Mouse (Mus musculus) embryonic fibroblast, embryonic 13.5 days (primary cell): ENCODE results near the gene Ankrd44. TPM values are rescaled to one million over a fixed set of nuclear protein-coding genes. Genes with fewer than 3 reads are reported as not detected.
A peak's percentile ranks its signal among the peaks of the same experiment; 100 is the strongest.

Source experiments
- H3K27ac ChIP-seq: 2 replicates; pipeline ENCODE4 v1.5.1; 2012; ENCODE audit warnings: low read length, control low read depth, inconsistent platforms; ENCODE audit not compliant: insufficient read depth
- H3K4me1 ChIP-seq: 2 replicates; pipeline ENCODE4 v1.6.1; 2011; ENCODE audit warnings: low read length; ENCODE audit not compliant: control insufficient read depth, insufficient read depth
- H3K4me3 ChIP-seq: 2 replicates; pipeline ENCODE4 v1.5.1; 2011; ENCODE audit warnings: mild to moderate bottlenecking, control low read depth, low read length; ENCODE audit not compliant: insufficient read depth
- CTCF ChIP-seq: IDR thresholded peaks from 2 replicates; pipeline ENCODE4 v1.5.1; 2011; ENCODE audit warnings: mild to moderate bottlenecking, control low read depth, low read length, moderate library complexity, borderline replicate concordance; ENCODE audit not compliant: insufficient read depth
- POLR2A ChIP-seq: IDR thresholded peaks from 2 replicates; pipeline ENCODE4 v1.6.1; 2011; ENCODE audit warnings: low read depth, mild to moderate bottlenecking, control low read depth, low read length, moderate library complexity
- polyA plus RNA-seq: library from polyadenylated mRNA; stranded (reverse); fragments of >200 nt; gene quantifications from 2 replicates; pipeline ENCODE4 v1.2.4, GENCODE M21; 2011; ENCODE audit warnings: low read depth; ENCODE audit not compliant: missing spikeins, insufficient read length

Ankrd44 gene
- polyA plus RNA-seq, 1 experiment: 24.8 TPM

- Histone ChIP-seq H3K27ac (no peak overlapping the region), H3K4me3 (no peak overlapping the region), H3K4me1 (no peaks in the 10 kb centered on the region)
- TF ChIP-seq CTCF (no peak), POLR2A (no peak)
These were observed 69.7 kb downstream of the Ankrd44 start for GRCm38 (mm10) chr1:54856502-54856901.

- H3K27ac ChIP-seq: no peak overlapping the region
- no peaks in the 10 kb centered on the region for H3K4me1 ChIP-seq
- no peak for TF ChIP-seq POLR2A
- no peak for TF ChIP-seq CTCF
- H3K4me3 ChIP-seq: no peak overlapping the region
These were observed 70.2 kb downstream of the Ankrd44 start for GRCm38 (mm10) chr1:54855970-54856369.

- no peak overlapping the region for H3K27ac ChIP-seq
- H3K4me1 ChIP-seq: no peaks in the 10 kb centered on the region; the same call in 1 of the 2 replicates
- no peak for TF ChIP-seq CTCF
- no peak for TF ChIP-seq POLR2A
- H3K4me3 ChIP-seq: no peak overlapping the region
These were observed 71.8 kb downstream of the Ankrd44 start for GRCm38 (mm10) chr1:54854388-54854787.

DNA sequence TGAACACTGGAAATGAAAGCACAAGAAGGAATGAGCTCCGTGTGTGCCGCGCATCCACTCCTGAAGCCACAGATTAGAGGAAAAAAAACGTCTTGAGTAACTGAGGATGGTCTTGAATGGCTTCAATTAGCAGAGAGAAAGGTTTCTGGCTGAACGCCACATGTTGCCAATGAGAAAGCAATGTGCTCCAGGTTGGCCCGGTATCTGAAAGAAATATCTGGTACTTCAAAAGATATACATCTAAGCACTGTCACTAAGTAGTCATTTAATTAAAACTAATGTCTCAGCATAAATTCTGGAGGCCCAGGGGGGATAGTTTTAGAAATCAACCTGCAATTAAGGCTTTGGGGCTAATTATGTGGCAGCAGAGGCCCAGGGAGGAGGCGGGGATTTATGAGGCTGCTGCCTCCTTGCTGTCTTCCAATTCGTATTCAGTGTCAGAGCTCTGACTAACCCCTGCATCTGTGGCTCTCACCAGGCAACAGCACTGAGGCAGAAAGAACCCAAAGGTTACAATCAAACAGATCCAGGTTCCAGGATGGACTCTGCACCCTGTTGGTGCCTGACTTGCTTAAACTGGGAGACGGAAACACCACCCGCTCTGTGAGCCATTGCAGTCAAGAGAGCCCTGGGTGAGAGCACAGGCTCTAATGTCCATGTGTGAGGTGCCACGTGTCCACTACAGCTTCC is 72.7 kb downstream of the Ankrd44 start:
- H3K4me1 ChIP-seq: no peaks in the 10 kb centered on the region; the same call in 1 of the 2 replicates
- no peak overlapping the region for H3K4me3 ChIP-seq
- H3K27ac ChIP-seq: no peak overlapping the region
- no peak for TF ChIP-seq CTCF
- TF ChIP-seq POLR2A: no peak

DNA sequence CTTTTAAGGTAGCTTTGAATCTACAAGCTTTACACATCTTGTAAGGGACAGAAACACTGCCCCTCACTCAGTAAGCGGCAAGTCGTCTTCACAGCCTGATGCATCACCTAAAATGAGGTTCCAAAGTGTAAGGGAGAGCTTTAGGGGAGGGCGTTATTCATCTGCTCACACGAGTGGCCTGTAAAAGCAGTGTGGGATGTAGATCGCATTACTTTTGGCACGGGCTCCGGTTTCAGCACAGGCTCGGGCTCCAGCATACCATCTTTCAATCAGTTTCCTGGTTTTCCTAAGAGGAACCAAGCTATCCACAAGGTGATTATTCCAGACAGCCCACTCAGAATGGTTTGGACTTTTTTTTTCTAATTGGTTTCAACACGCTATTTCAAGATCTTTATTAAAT is 74.6 kb downstream of the Ankrd44 start:
- no peak overlapping the region for H3K4me3 ChIP-seq
- no peaks in the 10 kb centered on the region; the same call in 1 of the 2 replicates for H3K4me1 ChIP-seq
- TF ChIP-seq POLR2A: no peak
- TF ChIP-seq CTCF: no peak
- no peak overlapping the region; the same call in 1 of the 2 replicates for H3K27ac ChIP-seq

DNA sequence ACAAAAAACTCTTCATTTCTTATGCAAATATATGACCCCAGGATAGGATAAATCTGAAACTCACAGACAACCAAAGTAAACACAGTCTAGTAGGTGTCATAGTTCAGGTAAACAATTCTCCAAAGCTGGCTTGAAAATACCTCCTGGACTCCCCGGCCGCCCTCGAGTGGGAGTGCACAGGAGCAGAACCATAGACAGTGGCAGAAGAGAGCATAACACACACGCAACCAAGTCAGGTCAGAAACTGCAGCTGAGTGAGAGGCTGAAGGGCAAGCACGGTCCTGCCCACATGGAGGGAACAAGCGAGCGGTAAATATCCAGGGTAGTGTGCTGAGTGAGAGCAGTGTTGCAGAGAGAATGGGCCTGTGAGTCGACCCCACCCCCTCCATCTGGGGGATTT is 76.1 kb downstream of the Ankrd44 start:
- Histone ChIP-seq H3K27ac (no peak overlapping the region), H3K4me3 (no peak overlapping the region), H3K4me1 (peaks cover 3% of the 10 kb centered on the region)
- TF ChIP-seq POLR2A: no peak
- TF ChIP-seq CTCF: no peak

DNA sequence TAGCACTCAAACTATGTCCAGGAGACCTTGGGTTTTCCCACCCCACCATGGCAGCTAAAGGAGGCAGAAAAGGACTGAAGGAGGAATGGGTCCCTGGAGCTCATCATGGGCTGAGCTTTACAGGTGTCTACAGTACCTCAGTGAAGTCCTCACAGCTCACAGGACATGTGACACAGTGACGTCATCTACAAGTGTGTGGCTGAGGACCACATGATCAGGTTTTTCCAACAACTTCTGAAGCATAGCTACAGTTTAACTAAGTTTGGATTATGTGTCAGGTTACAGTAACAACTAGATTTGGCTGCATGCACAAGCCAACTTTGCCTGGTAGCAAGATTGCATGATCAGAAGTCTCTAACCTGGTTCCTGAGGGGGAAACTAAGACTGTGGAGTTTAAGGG is 78.9 kb downstream of the Ankrd44 start:
- TF ChIP-seq CTCF (no peak), POLR2A (no peak)
- Histone ChIP-seq H3K27ac (no peak overlapping the region), H3K4me3 (no peak overlapping the region), H3K4me1 (peaks cover 5% of the 10 kb centered on the region)

- H3K27ac ChIP-seq: no peak overlapping the region; the same call in 1 of the 2 replicates
- no peak for TF ChIP-seq POLR2A
- no peak for TF ChIP-seq CTCF
- peaks cover 5% of the 10 kb centered on the region for H3K4me1 ChIP-seq
- H3K4me3 ChIP-seq: no peak overlapping the region
These were observed 79.7 kb downstream of the Ankrd44 start for GRCm38 (mm10) chr1:54846346-54847000.

GRCm38 (mm10) chr1:54844361-54844760 is 81.8 kb downstream of the Ankrd44 start:
- Histone ChIP-seq H3K4me1 (peaks cover 5% of the 10 kb centered on the region), H3K27ac (peak overlapping the region; percentile 91), H3K4me3 (no peak overlapping the region)
- TF ChIP-seq CTCF (no peak), POLR2A (no peak)

DNA sequence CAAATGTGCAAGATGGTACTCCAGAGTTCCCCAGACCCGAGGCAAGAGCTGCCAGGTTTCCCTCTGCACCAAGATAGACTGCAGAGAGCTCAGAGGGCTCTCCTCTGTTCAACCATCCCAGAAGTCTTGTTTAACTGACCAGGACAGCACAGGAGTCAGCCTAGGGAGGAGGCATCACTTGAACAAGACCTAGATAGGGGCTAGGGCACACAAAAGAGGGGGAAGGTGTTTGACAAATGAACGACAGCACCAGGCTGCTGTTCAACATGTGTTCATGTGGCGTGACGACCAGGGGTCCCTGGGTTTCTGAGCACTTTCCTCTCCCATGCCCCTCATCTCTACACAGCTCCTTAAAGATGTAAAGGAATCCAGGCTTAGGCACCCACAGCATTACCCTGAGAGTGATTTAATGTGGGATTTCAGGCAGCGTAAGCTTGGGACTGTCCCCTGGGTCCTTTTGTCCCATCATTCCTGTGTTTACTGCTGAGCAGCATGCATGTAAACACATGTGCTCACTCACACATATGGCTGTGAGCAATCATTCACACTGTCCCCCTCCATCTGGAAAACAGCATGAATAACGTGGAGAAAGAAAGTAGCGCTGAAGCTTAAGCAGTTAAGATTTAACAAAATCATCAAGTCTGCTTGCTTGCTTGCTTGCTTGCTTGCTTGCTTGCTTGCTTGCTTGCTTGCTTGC is 83.3 kb downstream of the Ankrd44 start:
- Histone ChIP-seq H3K4me3 (no peak overlapping the region), H3K27ac (no peak overlapping the region), H3K4me1 (peaks cover 5% of the 10 kb centered on the region)
- TF ChIP-seq POLR2A (no peak), CTCF (no peak)
